Mouse (Mus musculus): ENCODE data around the gene 4930579G24Rik. TPM values are rescaled to one million over a fixed set of nuclear protein-coding genes. Genes with fewer than 3 reads are reported as not detected.

The 4930579G24Rik gene
- total RNA-seq, 2 experiments from 2014 or later, result 7.9 to 8.4 TPM

Other genes starting within 250 kb of the 4930579G24Rik start
- gene Fnip2, start 61.3 kb upstream of the 4930579G24Rik start, total RNA-seq (2021), result 10 to 100 TPM; 11.9 to 16.0 TPM
- gene Ppid, start 37.7 kb upstream of the 4930579G24Rik start, total RNA-seq (2021), result 10 to 100 TPM; 50.3 to 56.2 TPM
- 100 to 1,000 TPM; 158 to 202 TPM for gene Etfdh, start 421 bp downstream of the 4930579G24Rik start, total RNA-seq (2021)
- gene Rxfp1, start 108.8 kb downstream of the 4930579G24Rik start, total RNA-seq (2021), result 1 to 10 TPM in 1 of 2 experiments, under 1 TPM in 1; 0.65 to 2.0 TPM
- 10 to 100 TPM; 11.3 to 13.4 TPM for gene Tmem144, start 223.7 kb downstream of the 4930579G24Rik start, total RNA-seq (2021)

All from adrenal gland, postnatal 4 days (tissue).